Mouse (Mus musculus) NIH3T3 (cell line): ENCODE data around the gene Tmem254c.
"Not testable (repeated sequence)": the region's sequence is repeated elsewhere in the genome, so short reads cannot be mapped to it uniquely, and the experiment has no call there.

Experiments used
- DNase-seq: peaks from one replicate; pipeline ENCODE4 v3.0.0-alpha.2; 2012; ENCODE audit warnings: low read depth

The Tmem254c gene

DNA sequence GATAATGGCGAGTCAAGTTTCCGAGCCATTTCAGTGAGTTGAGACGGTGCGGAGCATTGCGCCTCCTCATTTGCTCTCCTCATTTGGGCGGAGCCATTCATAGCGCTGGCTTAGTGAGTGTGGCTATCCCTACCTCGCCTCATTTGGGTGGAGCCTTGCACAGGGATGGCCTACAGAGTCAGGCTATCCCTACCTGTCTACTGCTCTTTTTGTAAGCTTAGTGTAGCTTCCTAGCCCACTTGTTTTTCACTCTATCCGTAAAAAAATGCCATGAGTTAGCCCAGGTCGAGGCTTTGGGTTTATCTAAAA is at the start of gene Tmem254c:
Gene Tmem254c, minus strand, starts transcription at position 31 of the 309 bp plus-strand sequence.
- DNase-seq: not testable (repeated sequence)

DNA sequence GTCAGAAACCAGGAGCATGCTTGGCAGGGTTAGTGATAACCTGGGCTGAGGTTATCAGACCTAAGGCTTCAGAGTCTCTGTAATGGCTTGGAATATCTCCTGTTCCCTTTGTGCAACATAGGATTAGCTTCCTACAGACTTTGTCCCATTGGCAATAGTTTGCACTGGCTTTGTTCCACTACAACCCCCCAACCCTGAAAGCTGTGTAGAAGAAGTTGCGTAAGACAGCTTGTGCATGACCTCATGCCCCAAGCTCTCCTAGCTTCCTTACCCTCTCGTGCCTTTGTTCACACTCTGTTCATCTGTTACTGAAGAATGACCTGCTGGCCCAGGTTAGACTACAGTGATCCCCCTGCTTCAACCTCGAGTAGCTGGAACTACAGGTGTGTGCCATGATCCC is 30.5 kb upstream of the Tmem254c start:
- not testable (repeated sequence) for DNase-seq

DNA sequence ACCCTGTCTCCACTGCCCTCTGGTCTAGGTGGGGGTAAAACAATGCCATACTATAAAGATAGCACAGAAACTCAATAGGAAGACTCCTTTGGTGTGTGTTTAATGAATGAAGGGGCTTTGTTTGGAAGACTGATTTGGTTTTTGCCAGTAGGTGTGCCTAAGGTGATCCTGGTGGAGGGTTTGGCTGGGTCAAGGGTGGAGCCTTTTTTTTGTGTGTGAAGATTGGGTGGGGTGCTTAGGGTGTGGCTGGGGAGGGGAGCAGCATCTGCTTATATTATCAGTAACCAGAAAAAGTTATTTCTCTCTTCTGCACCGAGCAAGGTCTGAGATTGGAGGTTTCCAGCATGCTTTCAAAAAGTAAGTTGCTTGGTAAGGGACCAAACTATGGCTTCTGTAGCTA is 14.8 kb upstream of the Tmem254c start, which contains the start of gene Cphx3:
Gene Cphx3, plus strand, starts transcription at position 301 of the 400 bp plus-strand sequence.
- not testable (repeated sequence) for DNase-seq

DNA sequence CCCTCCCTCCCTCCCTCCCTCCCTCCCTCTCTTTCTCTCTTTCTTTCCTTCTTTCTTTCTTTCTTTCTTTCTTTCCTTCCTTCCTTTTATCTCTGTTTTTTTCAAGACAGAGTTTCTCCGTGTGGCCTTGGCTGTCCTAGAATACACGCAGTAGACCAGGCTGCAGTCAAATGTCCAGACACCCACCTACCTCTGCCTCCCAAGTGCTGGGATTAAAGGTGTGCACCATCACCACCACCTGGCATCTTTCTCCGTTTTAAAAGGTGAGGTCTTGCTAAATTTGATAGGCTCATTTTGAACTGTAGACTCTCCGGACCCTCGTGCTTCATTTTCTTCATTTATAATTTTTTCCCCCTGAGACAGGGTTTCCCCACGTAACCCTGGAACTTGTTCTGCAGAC is 14.1 kb upstream of the Tmem254c start, which contains the start of gene Cphx2:
Gene Cphx2, plus strand, starts transcription at position 301 of the 400 bp plus-strand sequence.
- DNase-seq: not testable (repeated sequence)

DNA sequence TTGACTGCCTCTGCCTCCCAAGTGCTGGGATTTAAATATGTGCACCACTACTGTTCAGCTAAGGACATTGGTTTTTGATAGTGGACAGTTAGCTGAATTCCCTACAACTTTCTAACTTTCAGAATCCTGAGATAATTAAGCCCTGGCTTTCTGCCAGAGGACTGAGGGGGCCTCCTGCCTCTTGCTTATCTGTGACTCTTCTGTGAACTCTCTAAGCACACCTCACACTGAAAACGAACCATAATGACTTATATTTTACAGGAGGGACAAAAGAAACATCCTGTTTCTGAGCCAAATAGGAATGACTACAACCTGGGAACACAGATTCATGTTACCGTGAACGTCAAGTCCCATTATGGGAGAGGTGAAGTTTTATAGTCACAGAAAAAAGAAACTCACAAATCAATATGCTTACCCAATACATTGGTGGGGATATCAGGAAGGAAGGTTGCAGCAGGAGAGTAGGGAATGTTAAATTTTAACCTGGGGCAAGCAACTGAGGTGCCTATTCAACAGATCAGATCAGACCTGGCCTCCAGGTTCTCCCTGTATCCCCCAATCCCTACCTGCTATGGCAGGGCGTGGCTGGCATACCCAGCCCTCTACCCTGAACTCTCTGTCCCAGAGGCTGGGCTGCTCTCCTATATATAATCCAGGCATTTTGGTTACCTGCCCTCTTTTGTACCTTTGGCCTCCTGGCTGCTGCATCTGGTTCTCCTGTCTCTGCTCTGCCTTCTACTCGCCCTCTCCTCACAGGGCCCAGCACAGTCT is 9.7 kb upstream of the Tmem254c start:
- DNase-seq: not testable (repeated sequence)

DNA sequence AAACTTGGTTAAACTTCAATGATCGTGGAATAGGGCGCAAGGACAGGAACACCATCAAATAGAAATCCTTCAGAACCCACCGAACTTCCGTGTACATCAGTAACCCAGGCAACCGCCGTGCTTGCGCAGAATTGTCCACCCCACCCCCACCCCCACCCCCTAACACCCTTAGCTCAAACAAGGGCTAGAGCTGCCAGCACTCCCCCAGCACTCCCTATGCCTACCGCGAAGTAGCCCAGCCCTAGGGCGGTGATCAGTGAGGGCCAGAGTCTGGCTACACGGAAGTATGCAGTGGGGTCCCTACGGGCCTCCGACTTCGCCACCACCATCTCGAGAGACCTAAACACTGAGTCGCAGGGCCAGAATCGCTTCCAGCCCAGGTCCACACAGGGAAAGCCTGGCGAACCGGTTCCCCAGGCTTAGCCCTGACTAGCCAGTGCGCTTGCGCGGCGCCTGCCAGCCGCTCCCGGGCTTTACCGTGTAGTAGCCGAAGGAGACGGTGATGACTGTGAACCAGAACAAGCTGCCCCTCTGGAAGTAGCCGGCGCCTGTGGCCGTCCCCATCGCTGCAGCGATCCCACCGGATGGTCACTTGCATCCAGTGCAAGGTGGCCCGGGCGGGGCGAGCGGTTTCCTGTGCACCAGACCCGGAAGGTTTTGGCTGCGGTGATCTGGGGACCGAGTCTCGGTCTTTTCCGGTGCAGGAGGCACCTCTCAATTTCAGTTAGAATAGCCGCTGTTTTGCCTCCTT is 406 bp downstream of the Tmem254c start:
- not testable (repeated sequence) for DNase-seq

DNA sequence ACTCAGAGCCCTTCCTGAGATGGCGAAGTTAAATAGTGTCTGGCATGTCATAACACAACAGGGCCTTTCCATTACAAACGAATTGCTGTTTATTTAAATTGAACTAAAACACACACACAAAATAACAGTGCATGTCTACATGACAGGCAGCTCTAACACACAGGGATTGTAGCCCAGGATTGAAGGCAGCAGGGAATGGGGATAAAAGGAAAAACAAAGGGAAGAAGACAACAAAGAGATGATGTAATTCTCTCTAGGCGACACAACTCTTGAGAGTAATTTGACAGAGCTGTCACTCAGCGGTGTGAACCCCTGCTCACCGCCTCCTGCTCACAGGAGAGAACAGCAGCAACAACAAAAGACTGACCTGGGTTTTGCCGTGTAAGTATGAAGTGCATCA is 7.8 kb downstream of the Tmem254c start:
- DNase-seq: not testable (repeated sequence)

DNA sequence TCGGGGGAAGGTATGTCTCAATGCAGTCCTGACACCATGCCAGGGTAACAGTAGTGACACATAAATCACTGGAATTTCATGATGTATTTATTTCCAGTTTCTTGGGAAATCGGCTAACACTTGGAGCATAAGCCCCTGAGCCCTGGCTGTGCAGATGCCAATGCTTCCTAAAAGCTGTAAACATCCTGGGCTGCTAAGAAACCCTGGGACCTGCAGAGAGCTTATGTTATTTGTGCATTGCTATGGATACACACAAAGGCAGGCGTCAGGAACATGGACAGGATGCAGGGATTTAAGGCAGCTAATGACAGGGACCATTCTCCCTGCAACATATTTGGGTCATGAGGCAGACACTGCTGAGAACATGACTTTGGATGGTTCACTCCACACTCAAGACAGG is 9.0 kb downstream of the Tmem254c start:
- DNase-seq: not testable (repeated sequence)

DNA sequence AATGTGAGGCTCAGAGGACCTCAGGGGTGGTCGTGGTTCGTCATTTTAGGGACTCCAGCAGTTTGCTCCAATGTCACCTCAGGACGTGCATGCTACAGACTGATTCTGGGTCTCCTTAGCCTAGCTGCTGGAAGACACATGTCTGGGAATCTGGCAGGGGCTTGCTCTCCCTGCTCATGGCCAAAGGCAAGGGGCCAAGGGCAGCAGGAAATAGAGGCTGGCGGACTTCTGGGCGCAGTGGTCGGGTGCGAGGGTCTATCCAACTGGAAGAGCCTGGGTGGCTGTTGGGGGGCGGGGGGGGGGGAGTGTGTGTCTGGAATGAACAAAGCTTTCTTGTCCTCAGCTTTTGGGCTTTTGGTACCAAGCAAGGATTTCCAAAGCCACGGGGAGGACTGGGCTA is 18.4 kb downstream of the Tmem254c start:
- not testable (repeated sequence) for DNase-seq

DNA sequence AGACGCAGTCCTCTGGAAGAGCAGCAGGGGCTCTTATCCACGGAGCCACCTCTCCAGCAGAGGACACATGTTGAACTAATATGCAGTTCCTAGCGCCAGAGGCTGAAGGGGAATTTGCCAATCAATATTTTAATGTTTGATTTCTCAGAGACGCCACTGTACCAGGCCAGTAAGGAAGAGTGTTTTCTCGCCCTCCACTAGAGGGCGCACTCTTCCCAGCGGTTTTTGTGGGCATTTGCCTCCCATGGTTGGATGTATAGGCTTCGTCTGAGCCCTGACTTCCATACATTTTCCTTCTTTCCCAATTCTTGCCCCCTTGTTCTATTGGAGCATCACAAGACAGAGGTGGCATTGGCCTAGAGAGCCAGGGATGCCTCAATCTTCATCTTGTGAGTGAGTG is 20.1 kb downstream of the Tmem254c start:
- DNase-seq: not testable (repeated sequence)

DNA sequence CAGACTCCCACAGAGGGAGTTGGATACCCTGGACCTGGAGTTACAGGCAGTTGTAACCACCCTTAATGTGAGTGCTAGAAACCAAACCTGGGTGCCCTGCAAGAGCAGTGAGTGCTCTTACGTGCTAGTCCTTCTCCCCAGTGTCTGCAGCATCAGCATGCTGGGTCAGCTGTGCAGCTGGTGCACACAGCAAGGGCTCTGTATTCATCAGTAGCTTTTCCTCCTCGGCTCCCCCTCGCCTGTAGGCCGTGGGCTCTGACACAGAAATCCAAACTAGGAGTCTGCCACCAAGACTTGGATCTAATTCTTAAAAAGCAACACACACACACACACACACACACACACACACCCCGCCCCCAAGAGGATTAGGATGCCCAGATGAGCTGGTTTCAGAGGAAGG is 22.1 kb downstream of the Tmem254c start:
- DNase-seq: not testable (repeated sequence)

DNA sequence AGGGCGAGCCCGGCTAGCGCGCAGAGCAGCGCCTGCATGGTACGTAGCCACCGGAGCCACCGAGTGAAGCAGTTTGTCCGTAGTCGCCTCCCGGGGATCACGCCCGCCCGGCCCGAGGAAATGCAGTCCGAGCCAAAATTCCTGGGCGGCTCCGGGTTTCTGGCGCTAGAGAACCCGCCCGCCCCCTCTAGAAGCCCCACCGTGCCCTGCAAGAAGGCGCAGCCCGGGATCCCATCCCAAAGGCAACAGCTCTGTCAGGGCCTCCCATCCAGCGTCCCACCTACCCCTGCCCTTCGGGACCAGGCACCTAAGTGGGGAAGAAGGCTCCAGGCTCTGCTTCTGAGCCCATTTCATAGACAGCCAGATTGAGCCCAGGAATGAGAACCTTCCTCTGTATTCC is 24.5 kb downstream of the Tmem254c start, which contains the start of gene Gm9780:
Gene Gm9780, minus strand, starts transcription at position 101 of the 400 bp plus-strand sequence.
- DNase-seq: not testable (repeated sequence)

DNA sequence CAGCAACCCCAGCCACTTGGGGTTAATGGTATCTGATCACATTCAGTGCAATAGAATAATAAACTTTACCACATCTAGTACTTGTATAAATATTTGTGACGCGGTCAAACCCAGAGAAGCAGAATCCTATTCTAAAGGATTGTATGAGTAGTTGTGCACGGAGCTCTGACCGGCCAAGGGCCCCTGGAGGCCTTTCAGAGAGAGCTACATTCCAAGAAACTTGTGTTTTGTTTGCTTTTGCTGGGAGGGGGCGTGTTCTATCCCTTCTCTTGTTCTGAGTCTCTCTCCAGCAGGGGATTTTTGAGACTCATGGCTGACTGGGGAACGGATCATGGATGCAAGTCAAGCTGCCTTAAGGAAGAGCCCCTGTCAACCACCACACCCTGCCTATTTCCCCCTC is 31.7 kb downstream of the Tmem254c start:
- not testable (repeated sequence) for DNase-seq

DNA sequence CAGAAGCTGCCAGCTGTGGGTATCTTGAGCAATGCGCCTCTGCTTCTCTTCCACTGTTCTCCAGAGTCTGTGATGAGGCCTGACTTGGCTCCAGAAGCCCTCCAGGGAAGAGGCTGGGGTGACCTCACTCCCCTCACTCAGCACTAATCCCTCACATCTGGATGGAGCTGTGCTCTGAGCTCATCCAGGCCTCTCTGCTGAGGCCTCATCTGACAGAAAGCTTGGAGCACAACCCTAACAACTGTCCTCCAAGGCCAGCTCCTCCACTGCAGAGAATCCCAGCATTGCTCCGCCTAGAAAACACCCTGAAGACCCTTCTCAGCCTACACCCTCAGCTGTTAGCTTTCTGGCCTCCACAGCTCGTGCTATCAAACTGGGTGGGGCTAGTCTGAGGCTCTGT is 32.8 kb downstream of the Tmem254c start:
- not testable (repeated sequence) for DNase-seq

DNA sequence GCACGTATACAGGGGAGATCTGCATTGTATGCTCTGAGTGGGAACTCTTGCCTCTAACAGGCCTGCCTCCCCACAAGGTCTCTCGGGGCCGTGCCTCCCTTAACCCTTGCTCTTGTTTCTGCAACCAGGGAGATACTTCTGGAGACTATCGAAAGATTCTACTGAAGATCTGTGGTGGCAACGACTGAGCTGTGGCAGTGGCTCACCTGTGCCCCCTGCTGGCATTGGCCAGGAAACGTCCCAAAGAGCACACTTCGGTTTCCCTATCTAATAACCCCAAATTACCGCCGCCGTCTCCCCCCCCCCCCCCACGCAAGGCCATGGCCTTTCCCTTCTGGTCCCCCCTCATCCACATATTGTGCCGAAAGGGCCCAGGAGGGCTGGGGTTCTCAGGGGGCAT is 41.5 kb downstream of the Tmem254c start:
- not testable (repeated sequence) for DNase-seq

DNA sequence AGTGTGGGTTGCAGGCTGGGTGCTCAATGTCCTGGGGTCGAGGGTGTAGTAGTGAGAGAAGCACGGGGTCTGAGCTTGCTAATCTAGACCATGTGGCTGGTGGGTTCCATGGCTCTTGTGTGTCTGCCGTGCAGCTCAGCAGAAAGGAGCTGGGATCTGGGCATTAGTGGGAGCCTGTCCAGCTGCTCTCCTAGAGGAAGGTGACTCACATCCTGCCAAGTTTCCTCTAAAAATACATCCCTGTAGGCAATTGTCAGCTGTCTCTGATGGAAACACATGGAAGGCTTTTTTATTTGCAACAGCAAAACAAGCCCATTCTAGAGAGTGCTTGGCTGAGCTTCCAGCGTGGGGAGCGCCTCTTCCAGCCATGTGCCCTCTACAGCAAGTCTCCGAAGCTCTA is 44.3 kb downstream of the Tmem254c start:
- DNase-seq: not testable (repeated sequence)

DNA sequence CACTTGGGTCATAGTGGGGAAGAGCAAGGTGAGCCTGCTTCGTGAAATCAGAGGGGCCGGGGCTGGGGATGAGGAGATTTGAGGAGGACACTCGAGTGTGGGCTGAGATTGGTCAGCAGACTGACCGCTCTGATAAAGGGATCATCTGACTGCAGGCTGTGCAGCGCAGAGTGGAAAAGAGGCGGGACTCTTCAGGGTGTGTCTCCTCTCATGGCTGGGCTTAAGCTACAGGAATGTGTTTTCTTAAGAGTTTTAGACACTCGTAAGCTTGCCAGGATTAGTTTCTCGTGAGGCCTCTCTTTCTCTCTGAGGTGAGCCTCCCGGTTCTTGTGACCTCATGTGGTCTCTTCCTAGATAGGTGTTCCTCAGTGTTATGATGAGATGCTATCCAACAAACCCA is 45.6 kb downstream of the Tmem254c start:
- DNase-seq: not testable (repeated sequence)

DNA sequence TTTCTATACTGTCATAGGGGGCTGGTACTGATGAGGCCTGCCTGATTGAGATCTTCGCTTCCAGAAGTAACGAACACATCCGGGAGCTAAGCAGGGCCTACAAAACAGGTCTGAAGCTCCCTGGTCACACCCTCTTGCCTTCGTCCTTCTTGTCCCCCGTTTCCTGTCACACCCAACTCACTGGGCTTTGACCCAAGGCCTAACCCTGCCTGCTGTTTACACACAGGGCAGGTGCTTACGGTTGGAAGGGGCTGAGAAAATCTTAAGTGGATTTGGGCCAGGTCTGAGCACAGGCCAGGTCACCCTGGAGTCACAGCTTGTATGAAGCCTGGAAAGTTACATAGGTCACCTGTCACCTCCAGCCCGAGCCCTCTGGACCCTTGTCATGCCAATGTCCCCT is 50.7 kb downstream of the Tmem254c start:
- DNase-seq: not testable (repeated sequence)
